22 mouse cellular contexts compared by ENCODE assay signal in genomic region chr10:60455193-60455592, GRCm38 (mm10). TPM values are rescaled to one million over a fixed set of nuclear protein-coding genes. Genes with fewer than 3 reads are reported as not detected.
"Had no signal": no experiment of that assay in that cellular context is flagged by ENCODE, and none has a peak within 500 bp of the region (broad histone marks: within the 10 kb centered on the region; RNA-seq: fewer than 3 reads in every experiment).

No protein-coding gene starts in this region.

- H3K36me3 ChIP-seq: lung, embryonic 15.5 days; midbrain, embryonic 10.5 days; midbrain, embryonic 12.5 days; neural tube, embryonic 13.5 days; neural tube, embryonic 15.5 days; stomach, embryonic 15.5 days had no signal

- ATAC-seq: liver, postnatal 0 days; lung, postnatal 0 days; midbrain, embryonic 16.5 days had no signal

- H3K27ac ChIP-seq: lung, embryonic 15.5 days; midbrain, embryonic 10.5 days; midbrain, embryonic 12.5 days; neural tube, embryonic 13.5 days; neural tube, embryonic 15.5 days; stomach, embryonic 15.5 days had no signal

- H3K9ac ChIP-seq: liver, postnatal 0 days; lung, embryonic 15.5 days; midbrain, embryonic 12.5 days; neural tube, embryonic 13.5 days; neural tube, embryonic 15.5 days; stomach, embryonic 15.5 days had no signal

- H3K9me3 ChIP-seq: lung, embryonic 15.5 days; midbrain, embryonic 10.5 days; midbrain, embryonic 12.5 days; neural tube, embryonic 13.5 days; neural tube, embryonic 15.5 days; stomach, embryonic 15.5 days had no signal

- H3K27me3 ChIP-seq: lung, embryonic 15.5 days; neural tube, embryonic 13.5 days; neural tube, embryonic 15.5 days; stomach, embryonic 15.5 days had no signal

- H3K4me3 ChIP-seq: lung, embryonic 15.5 days; midbrain, embryonic 10.5 days; midbrain, embryonic 12.5 days; myocyte; neural tube, embryonic 13.5 days; neural tube, embryonic 15.5 days; stomach, embryonic 15.5 days had no signal

- H3K4me1 ChIP-seq: lung, embryonic 15.5 days; neural tube, embryonic 13.5 days; neural tube, embryonic 15.5 days; stomach, embryonic 15.5 days had no signal

- H3K4me2 ChIP-seq: lung, embryonic 15.5 days; midbrain, embryonic 12.5 days; neural tube, embryonic 13.5 days; neural tube, embryonic 15.5 days; stomach, embryonic 15.5 days had no signal

- DNase-seq: liver, postnatal 0 days; lung, adult 2 months; lung, postnatal 14 days; lung, postnatal 4 days; midbrain, embryonic 14.5 days; retina, postnatal 1 day; right cerebral cortex, adult 18-20 months; right cerebral cortex, postnatal 25 days; right cerebral cortex, postnatal 4 days; thymus, adult 18-20 months; thymus, postnatal 14 days; thymus, postnatal 36 days had no signal

RNA-seq across cellular contexts. Expression of gene Gm17455, which starts 55.7 kb away (rescaled TPM):
- total RNA-seq: megakaryocyte-erythroid progenitor cell, adult 5-6 weeks had no signal
- polyA plus RNA-seq: liver, postnatal 0 days had no signal
